Mouse (Mus musculus) heart, adult 9 months (tissue): ENCODE measurements around the gene Rnf34.
A peak's percentile ranks its signal among the peaks of the same experiment; 100 is the strongest.

Experiments used
- DNase-seq, 2 experiments: peaks; one replicate each; pipeline ENCODE4 v3.0.0; 2022; ENCODE audit warnings: low spot score in 2 of 2

Rnf34 gene

GRCm38 (mm10) chr5:122849521-122850318, at the start of gene Rnf34:
TSS of gene Rnf34 (plus strand) at chr5:122850048.
- DNase-seq, result peak; percentile 97 to 98

GRCm38 (mm10) chr5:122800345-122801010, 49.4 kb upstream of the Rnf34 start:
- DNase-seq, result no peak

- no peak for DNase-seq
Measured at GRCm38 (mm10) chr5:122801684-122802083, 48.2 kb upstream of the Rnf34 start.

GRCm38 (mm10) chr5:122802706-122803105, 47.1 kb upstream of the Rnf34 start:
- DNase-seq, result no peak

GRCm38 (mm10) chr5:122805503-122805902, 44.3 kb upstream of the Rnf34 start:
- no peak for DNase-seq

GRCm38 (mm10) chr5:122811364-122812079, 38.3 kb upstream of the Rnf34 start:
- DNase-seq, result peak in 1 of 2 experiments; percentile 35

GRCm38 (mm10) chr5:122812699-122813098, 37.1 kb upstream of the Rnf34 start:
- DNase-seq, result no peak

- DNase-seq, result peak; percentile 94 to 97
Measured at GRCm38 (mm10) chr5:122820777-122821523, 28.9 kb upstream of the Rnf34 start, which contains the start of gene Anapc5. TSS of gene Anapc5 (minus strand) at chr5:122821339.

GRCm38 (mm10) chr5:122821524-122821885, 28.3 kb upstream of the Rnf34 start:
- no peak for DNase-seq

- DNase-seq, result no peak
Measured at GRCm38 (mm10) chr5:122822441-122822840, 27.4 kb upstream of the Rnf34 start.

- DNase-seq, result no peak
Measured at GRCm38 (mm10) chr5:122823976-122824375, 25.9 kb upstream of the Rnf34 start.

GRCm38 (mm10) chr5:122824450-122824849, 25.4 kb upstream of the Rnf34 start:
- DNase-seq, result no peak

- no peak for DNase-seq
Measured at GRCm38 (mm10) chr5:122825099-122825498, 24.7 kb upstream of the Rnf34 start.

GRCm38 (mm10) chr5:122832536-122832935, 17.3 kb upstream of the Rnf34 start:
- no peak for DNase-seq

GRCm38 (mm10) chr5:122832996-122833395, 16.9 kb upstream of the Rnf34 start:
- no peak for DNase-seq

GRCm38 (mm10) chr5:122841126-122841525, 8.7 kb upstream of the Rnf34 start:
- no peak for DNase-seq

- DNase-seq, result no peak
Measured at GRCm38 (mm10) chr5:122843799-122844198, 6.0 kb upstream of the Rnf34 start.

GRCm38 (mm10) chr5:122850319-122851002, 613 bp downstream of the Rnf34 start:
- DNase-seq, result peak in 1 of 2 experiments; percentile 33

GRCm38 (mm10) chr5:122852611-122853010, 2.8 kb downstream of the Rnf34 start:
- DNase-seq, result no peak

- no peak for DNase-seq
Measured at GRCm38 (mm10) chr5:122855858-122856257, 6.0 kb downstream of the Rnf34 start.

- DNase-seq, result no peak
Measured at GRCm38 (mm10) chr5:122863053-122863452, 13.2 kb downstream of the Rnf34 start.
